Mouse (Mus musculus) forebrain, embryonic 14.5 days (tissue): ENCODE results near the gene Hhip. TPM values are rescaled to one million over a fixed set of nuclear protein-coding genes. Genes with fewer than 3 reads are reported as not detected.
"Not testable (repeated sequence)": the region's sequence is repeated elsewhere in the genome, so short reads cannot be mapped to it uniquely, and the experiment has no call there.

Experiments
- ATAC-seq: fragments of 200-750 bp; cut with Nextera tagmentation; 2 replicates; pipeline ENCODE4 v1.8.0; 2017; ENCODE audit warnings: mild to moderate bottlenecking, moderate library complexity
- DNase-seq: peaks from one replicate; pipeline ENCODE4 v3.0.0-alpha.2; 2015; ENCODE audit warnings: low spot score
- H3K27ac ChIP-seq: fragments of 300-500 bp; sonication (generic); 2 replicates; pipeline ENCODE4 v1.5.1; 2014; ENCODE audit warnings: low read depth, mild to moderate bottlenecking, control low read depth, low read length, moderate library complexity
- H3K27me3 ChIP-seq: fragments of 300-500 bp; sonication (generic); replicated peaks from 2 replicates; pipeline ENCODE4 v1.6.1; 2014; ENCODE audit warnings: low read length, control low read depth, mixed read lengths; ENCODE audit not compliant: control insufficient read depth, insufficient read depth
- H3K36me3 ChIP-seq: fragments of 300-500 bp; sonication (generic); 2 replicates; pipeline ENCODE4 v1.6.1; 2014; ENCODE audit warnings: low read length, control low read depth; ENCODE audit not compliant: control insufficient read depth, insufficient read depth
- H3K4me1 ChIP-seq: fragments of 300-500 bp; sonication (generic); 2 replicates; pipeline ENCODE4 v1.6.1; 2014; ENCODE audit warnings: antibody characterized with exemption, low read length, control low read depth; ENCODE audit not compliant: control insufficient read depth, insufficient read depth
- H3K4me2 ChIP-seq: fragments of 300-500 bp; sonication (generic); 2 replicates; pipeline ENCODE4 v1.6.1; 2014; ENCODE audit warnings: mild to moderate bottlenecking, control low read depth, low read length
- H3K4me3 ChIP-seq: fragments of 300-500 bp; sonication (generic); 2 replicates; pipeline ENCODE4 v1.5.1; 2014; ENCODE audit warnings: low read depth, low read length, control low read depth
- H3K9ac ChIP-seq: fragments of 300-500 bp; sonication (generic); 2 replicates; pipeline ENCODE4 v1.6.1; 2014; ENCODE audit warnings: mild to moderate bottlenecking, low read length, control low read depth, moderate library complexity
- H3K9me3 ChIP-seq: fragments of 300-500 bp; sonication (generic); replicated peaks from 2 replicates; pipeline ENCODE4 v1.6.1; 2016; ENCODE audit warnings: low read length, control low read depth, mixed read lengths; ENCODE audit not compliant: control insufficient read depth
- WGBS: fragments of 180-500 bp; shearing (Covaris S2); extraction: QIAGEN DNeasy Blood & Tissue Kit; methylation state at CpG from one replicate; pipeline ENCODE4 v1.1.7; 2014; 5-methylcytosine and 5-hydroxymethylcytosine counted together
- polyA plus RNA-seq: library from polyadenylated mRNA; unstranded; fragments of >200 nt; fragmentation: Nextera tagmentation; extraction: Ambion mirVana; gene quantifications from 2 replicates; pipeline ENCODE4 v1.2.1, GENCODE M21; 2014

The Hhip gene
- polyA plus RNA-seq, 1 experiment from 2014 or later, result 0.88 TPM

DNA sequence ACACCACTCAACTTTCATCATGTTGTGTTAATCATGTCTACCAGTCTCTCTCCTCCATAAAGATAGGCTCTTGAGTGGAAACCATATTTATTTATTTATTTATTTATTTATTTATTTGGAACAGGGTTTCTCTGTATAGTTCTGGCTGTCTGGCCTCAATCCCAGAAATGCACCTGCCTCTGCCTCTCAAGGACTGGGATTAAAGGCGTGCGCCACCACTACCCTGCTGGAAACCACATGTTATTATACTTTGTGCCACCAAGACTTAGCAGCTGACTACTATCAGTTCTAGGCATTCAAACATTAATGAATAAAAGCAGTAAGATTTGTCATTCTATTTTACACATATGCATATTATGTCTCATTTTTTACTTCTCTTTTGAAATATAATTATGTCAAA, 42.0 kb downstream of the Hhip start:
- Histone ChIP-seq H3K4me1 (no peaks in the 10 kb centered on the region), H3K36me3 (no peaks in the 10 kb centered on the region), H3K27ac (no peak overlapping the region), H3K9ac (no peak overlapping the region), H3K4me2 (no peak overlapping the region), H3K4me3 (no peak overlapping the region), H3K9me3 (no peaks in the 10 kb centered on the region), H3K27me3 (no peaks in the 10 kb centered on the region)
- no peak for ATAC-seq
- no peak for DNase-seq
- 90% methylated on average over 2 of the region's 2 CpGs for WGBS

DNA sequence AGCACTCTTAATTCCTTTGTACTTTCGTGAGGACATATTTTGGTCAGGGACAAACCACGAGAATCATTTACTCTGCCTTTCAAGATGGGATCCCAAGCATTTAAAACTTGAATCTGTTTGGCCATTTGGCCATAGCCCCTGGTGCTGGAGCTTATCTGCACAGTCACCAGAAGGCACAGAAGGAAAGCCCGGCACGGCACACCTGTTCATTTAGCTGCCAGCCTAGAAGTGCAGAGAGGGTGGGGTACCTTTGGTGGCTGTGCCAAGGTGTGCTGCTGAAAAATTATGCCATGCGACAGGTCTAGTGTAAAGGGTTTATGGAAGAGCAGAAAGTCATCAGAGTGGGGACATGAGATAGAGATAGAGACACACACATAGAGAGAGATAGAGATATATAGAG, 53.4 kb downstream of the Hhip start:
- DNase-seq (no peak), ATAC-seq (no peak)
- Histone ChIP-seq H3K9ac (no peak overlapping the region), H3K27ac (no peak overlapping the region), H3K36me3 (no peaks in the 10 kb centered on the region), H3K4me3 (no peak overlapping the region), H3K4me2 (no peak overlapping the region), H3K27me3 (no peaks in the 10 kb centered on the region), H3K4me1 (no peaks in the 10 kb centered on the region), H3K9me3 (no peaks in the 10 kb centered on the region)
- 87% methylated on average over 5 of the region's 5 CpGs for WGBS

DNA sequence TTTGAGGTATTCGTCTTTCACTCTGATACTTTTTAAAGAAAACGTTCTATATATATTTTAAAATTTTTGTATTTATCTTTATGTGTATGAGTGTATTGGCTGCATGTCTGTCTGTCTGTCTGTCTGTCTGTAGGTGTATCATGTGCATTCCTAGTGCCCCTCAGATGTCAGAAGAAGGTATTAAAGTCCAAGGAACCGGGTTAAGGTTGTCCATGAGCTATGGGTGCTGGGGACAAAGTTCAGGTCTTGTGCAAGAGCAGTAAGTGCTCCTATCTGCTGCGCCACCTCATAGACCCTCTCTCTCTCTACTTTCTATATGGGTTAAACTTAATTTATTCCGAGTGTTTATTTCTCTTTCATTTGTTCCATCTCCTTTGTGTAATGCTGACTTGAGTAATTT, 55.5 kb downstream of the Hhip start:
- ATAC-seq (no peak), DNase-seq (no peak)
- Histone ChIP-seq H3K9me3 (no peaks in the 10 kb centered on the region), H3K27ac (no peak overlapping the region), H3K4me1 (no peaks in the 10 kb centered on the region), H3K4me2 (no peak overlapping the region), H3K36me3 (no peaks in the 10 kb centered on the region), H3K9ac (no peak overlapping the region), H3K4me3 (no peak overlapping the region), H3K27me3 (no peaks in the 10 kb centered on the region)
- 86% methylated on average over 5 of the region's 5 CpGs for WGBS

DNA sequence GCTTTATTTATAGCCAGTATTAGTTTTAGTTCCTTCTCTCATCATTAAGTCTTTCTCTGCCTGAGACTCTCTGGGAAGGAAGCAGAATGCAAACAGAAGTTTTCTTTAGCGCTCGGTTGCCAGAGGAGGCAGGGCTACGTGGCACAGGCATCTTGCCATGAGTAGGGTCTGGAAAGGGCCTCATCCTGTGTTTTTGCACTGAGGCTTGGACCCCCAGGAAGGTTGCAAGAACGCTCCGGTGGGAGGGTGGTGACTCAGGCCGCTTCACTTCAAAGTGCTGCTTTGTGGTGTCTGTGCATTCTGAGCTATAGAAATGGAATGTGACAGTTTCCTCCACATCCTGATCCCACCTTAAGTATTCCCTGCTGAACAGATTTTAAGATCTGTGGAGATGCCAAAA, 62.7 kb downstream of the Hhip start:
- no peaks in the 10 kb centered on the region for H3K36me3 ChIP-seq
- no peak overlapping the region for H3K4me3 ChIP-seq
- H3K9me3 ChIP-seq, result no peaks in the 10 kb centered on the region
- ATAC-seq, result no peak
- H3K9ac ChIP-seq, result no peak overlapping the region
- H3K27ac ChIP-seq, result no peak overlapping the region
- no peaks in the 10 kb centered on the region for H3K4me1 ChIP-seq
- no peak overlapping the region for H3K4me2 ChIP-seq
- DNase-seq, result no peak
- 0 out of 2 replicates have a peak, but pooled peaks cover 2% of the 10 kb centered on the region for H3K27me3 ChIP-seq
- WGBS, result 44% methylated on average over 6 of the region's 6 CpGs

DNA sequence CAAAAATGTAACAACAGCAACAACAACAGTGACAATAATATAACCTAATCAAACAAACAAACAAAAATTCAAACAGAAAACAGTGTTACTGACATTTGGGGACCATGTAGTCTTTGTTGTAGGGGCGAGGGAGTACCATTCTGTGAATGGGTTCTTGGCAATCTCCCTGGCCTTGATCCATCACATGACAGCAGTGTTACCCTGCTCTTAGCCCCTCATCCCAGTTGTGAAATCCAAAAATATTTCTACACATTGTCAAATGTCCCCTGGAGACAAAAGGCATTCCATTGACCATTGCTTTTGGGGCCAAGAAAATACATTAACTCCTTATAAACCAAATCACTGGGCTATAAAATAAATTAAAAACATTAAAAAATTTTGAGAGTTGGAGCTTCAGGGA, 64.3 kb downstream of the Hhip start:
- Histone ChIP-seq H3K4me3 (no peak overlapping the region), H3K27ac (no peak overlapping the region), H3K4me1 (no peaks in the 10 kb centered on the region), H3K27me3 (0 out of 2 replicates have a peak, but pooled peaks cover 2% of the 10 kb centered on the region), H3K36me3 (no peaks in the 10 kb centered on the region), H3K4me2 (no peak overlapping the region), H3K9ac (no peak overlapping the region), H3K9me3 (no peaks in the 10 kb centered on the region)
- WGBS, result 76% methylated on average over 1 of the region's 1 CpGs
- ATAC-seq, result no peak
- no peak for DNase-seq

DNA sequence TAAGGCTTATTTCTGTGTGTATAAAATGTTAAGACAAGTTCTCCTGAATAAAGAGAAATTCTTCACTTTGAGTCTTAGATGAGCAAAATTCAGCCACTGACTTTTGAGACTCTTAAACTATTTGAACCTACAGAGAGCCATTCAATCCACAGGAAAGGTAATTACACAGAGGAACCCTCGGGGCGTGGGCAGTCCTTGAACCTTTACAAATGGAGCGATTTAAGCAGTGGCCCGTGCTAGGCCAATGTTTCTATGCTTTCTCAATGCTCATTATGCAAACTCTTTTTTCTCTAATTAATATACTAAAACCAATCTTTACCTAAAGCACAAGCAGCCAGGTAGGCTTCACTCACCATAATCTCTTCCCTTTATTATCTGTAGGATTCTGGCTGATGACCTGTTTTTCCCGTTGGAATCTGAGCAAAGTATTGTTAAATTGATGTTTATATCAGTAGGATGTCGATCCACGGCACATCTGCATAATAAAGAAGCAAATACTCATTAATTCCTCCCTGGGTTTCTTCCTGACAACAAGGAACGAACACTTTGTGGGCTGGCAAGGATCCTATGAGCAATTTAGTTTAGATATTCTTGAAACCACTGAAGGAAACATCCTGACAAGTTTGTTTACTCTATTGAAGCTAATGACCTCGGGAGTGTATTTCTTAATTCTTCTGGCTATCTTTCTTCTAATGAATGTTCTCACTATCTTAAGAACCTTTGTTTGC, 65.5 kb downstream of the Hhip start:
- no peak overlapping the region for H3K4me3 ChIP-seq
- H3K27ac ChIP-seq, result no peak overlapping the region
- 6% methylated on average over 9 of the region's 9 CpGs for WGBS
- DNase-seq (peak; percentile 78), ATAC-seq (peak; percentile 61)
- 0 out of 2 replicates have a peak, but pooled peaks cover 2% of the 10 kb centered on the region for H3K27me3 ChIP-seq
- no peak overlapping the region for H3K4me2 ChIP-seq
- no peaks in the 10 kb centered on the region for H3K4me1 ChIP-seq
- H3K9me3 ChIP-seq, result no peaks in the 10 kb centered on the region
- no peak overlapping the region for H3K9ac ChIP-seq
- H3K36me3 ChIP-seq, result no peaks in the 10 kb centered on the region

DNA sequence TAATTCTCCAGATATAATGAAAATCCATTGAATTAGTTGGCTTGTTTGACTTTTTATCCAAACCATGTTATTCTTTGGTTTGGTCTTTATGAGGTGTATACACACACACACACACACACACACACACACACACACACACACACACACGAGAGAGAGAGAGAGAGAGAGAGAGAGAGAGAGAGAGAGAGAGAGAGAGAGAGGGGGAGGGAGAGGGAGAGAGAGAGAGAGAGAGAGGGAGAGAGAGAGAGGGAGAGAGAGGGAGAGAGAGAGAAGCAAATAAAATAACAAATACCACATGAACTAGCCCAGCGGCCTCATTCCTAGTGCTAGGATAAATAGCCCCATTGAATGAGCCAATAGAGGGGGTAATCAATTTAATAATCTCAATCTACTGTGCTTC, 66.4 kb downstream of the Hhip start:
- WGBS, result 63% methylated on average over 1 of the region's 2 CpGs
- not testable (repeated sequence) for H3K36me3 ChIP-seq, H3K9ac ChIP-seq, H3K4me2 ChIP-seq, H3K4me1 ChIP-seq, H3K27me3 ChIP-seq, H3K9me3 ChIP-seq, H3K4me3 ChIP-seq, DNase-seq, ATAC-seq, H3K27ac ChIP-seq

DNA sequence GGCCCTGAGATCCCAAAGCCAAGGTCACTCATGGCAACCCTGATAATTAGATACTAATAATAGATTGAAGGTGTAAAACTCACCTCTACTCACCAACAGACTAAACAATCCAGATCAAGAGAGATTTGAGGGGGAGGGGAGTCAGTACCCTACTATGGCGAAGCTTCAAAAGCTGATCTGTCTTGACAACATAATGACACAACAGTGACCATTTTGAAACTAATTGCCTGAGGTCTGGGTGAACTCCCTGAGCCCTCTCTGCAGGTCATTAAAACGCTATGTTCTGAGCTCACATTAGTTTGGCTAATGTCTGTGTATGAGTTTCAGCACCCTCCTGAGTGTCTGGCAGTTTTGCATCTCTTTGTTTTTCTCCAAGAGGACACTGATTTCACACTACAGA, 72.9 kb downstream of the Hhip start:
- Histone ChIP-seq H3K36me3 (no peaks in the 10 kb centered on the region), H3K4me3 (no peak overlapping the region), H3K9ac (no peak overlapping the region), H3K27me3 (no peaks in the 10 kb centered on the region), H3K27ac (no peak overlapping the region), H3K4me1 (no peaks in the 10 kb centered on the region), H3K4me2 (no peak overlapping the region), H3K9me3 (no peaks in the 10 kb centered on the region)
- ATAC-seq, result no peak
- 27% methylated on average over 2 of the region's 2 CpGs for WGBS
- no peak for DNase-seq

DNA sequence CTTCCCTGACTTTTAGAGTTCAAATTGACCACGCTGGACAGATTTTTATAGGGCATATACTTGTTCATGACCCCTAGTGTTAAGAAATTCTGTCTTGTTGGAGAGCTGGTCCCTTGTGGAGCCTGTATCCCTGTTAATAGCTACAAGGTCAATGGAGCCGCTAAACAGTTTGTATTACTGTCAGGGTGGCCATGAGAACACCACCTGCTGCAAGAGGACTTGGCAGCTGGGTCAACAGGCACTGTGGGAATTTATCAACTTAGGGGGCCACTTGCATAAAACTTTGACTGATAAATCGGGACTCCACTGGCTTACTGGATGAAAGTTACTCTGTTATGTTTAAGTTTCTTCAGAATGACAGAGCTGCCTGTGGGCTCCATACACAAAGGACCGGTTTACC, 75.7 kb downstream of the Hhip start:
- WGBS, result 78% methylated on average over 4 of the region's 4 CpGs
- Histone ChIP-seq H3K27ac (no peak overlapping the region), H3K4me3 (no peak overlapping the region), H3K4me1 (no peaks in the 10 kb centered on the region), H3K36me3 (no peaks in the 10 kb centered on the region), H3K4me2 (no peak overlapping the region), H3K27me3 (no peaks in the 10 kb centered on the region), H3K9me3 (no peaks in the 10 kb centered on the region), H3K9ac (no peak overlapping the region)
- no peak for ATAC-seq
- no peak for DNase-seq
